Mouse (Mus musculus): Measurements from ENCODE around the gene Hoxb2.
A peak's percentile ranks its signal among the peaks of the same experiment; 100 is the strongest.

The Hoxb2 gene

GRCm38 (mm10) chr11:96316696-96317607 is 33.4 kb upstream of the Hoxb2 start:
- peak; percentile 62 for DNase-seq

- DNase-seq: no peak
These were observed 32.5 kb upstream of the Hoxb2 start, which contains the start of gene Hoxb4 for GRCm38 (mm10) chr11:96317608-96318367. Gene Hoxb4, plus strand, starts transcription at chr11:96318267.

GRCm38 (mm10) chr11:96318368-96319070 is 31.8 kb upstream of the Hoxb2 start:
- peak; percentile 67 for DNase-seq

- no peak for DNase-seq
These were observed 31.0 kb upstream of the Hoxb2 start for GRCm38 (mm10) chr11:96319071-96319902.

- DNase-seq: no peak
These were observed 30.4 kb upstream of the Hoxb2 start for GRCm38 (mm10) chr11:96319910-96320309.

- DNase-seq: no peak
These were observed 29.6 kb upstream of the Hoxb2 start for GRCm38 (mm10) chr11:96320688-96321087.

GRCm38 (mm10) chr11:96321846-96322245 is 28.5 kb upstream of the Hoxb2 start:
- no peak for DNase-seq

- no peak for DNase-seq
These were observed 27.6 kb upstream of the Hoxb2 start for GRCm38 (mm10) chr11:96322738-96323137.

GRCm38 (mm10) chr11:96323154-96323553 is 27.2 kb upstream of the Hoxb2 start, which contains the start of gene Hoxb3:
Gene Hoxb3, plus strand, starts transcription at chr11:96323326.
- DNase-seq: no peak

- DNase-seq: no peak
These were observed 26.2 kb upstream of the Hoxb2 start for GRCm38 (mm10) chr11:96324125-96324524.

GRCm38 (mm10) chr11:96324965-96325364 is 25.4 kb upstream of the Hoxb2 start:
- no peak for DNase-seq

- no peak for DNase-seq
These were observed 24.5 kb upstream of the Hoxb2 start for GRCm38 (mm10) chr11:96325747-96326212.

GRCm38 (mm10) chr11:96326705-96327104 is 23.6 kb upstream of the Hoxb2 start:
- no peak for DNase-seq

GRCm38 (mm10) chr11:96327122-96327521 is 23.2 kb upstream of the Hoxb2 start:
- no peak for DNase-seq

- DNase-seq: no peak
These were observed 22.6 kb upstream of the Hoxb2 start for GRCm38 (mm10) chr11:96327750-96328149.

GRCm38 (mm10) chr11:96328605-96329004 is 21.7 kb upstream of the Hoxb2 start:
- DNase-seq: no peak

GRCm38 (mm10) chr11:96332105-96332504 is 18.2 kb upstream of the Hoxb2 start:
- DNase-seq: no peak

GRCm38 (mm10) chr11:96332618-96333032 is 17.7 kb upstream of the Hoxb2 start:
- no peak for DNase-seq

GRCm38 (mm10) chr11:96333241-96334001 is 16.9 kb upstream of the Hoxb2 start:
- DNase-seq: no peak

GRCm38 (mm10) chr11:96334002-96334364 is 16.3 kb upstream of the Hoxb2 start:
- no peak for DNase-seq

GRCm38 (mm10) chr11:96334998-96335397 is 15.3 kb upstream of the Hoxb2 start:
- DNase-seq: no peak

Measured in retina, postnatal 1 day (tissue).